Mouse (Mus musculus): ENCODE measurements around the gene Cul4a.
A peak's percentile ranks its signal among the peaks of the same experiment; 100 is the strongest.
"Not testable (repeated sequence)": the region's sequence is repeated elsewhere in the genome, so short reads cannot be mapped to it uniquely, and the experiment has no call there.

The Cul4a gene

GRCm38 (mm10) chr8:13105087-13105881 is at the start of gene Cul4a, which contains the start of gene Pcid2:
Cul4a (plus strand) TSS chr8:13105621.
Pcid2 (minus strand) TSS chr8:13105459.
- peak; percentile 95 for DNase-seq

GRCm38 (mm10) chr8:13057351-13057750 is 48.1 kb upstream of the Cul4a start:
- no peak for DNase-seq

- DNase-seq, result no peak
Observed at GRCm38 (mm10) chr8:13060441-13061150, 44.8 kb upstream of the Cul4a start, which contains the start of gene Proz. Proz (plus strand) TSS chr8:13060914.

- no peak for DNase-seq
Observed at GRCm38 (mm10) chr8:13063112-13063511, 42.3 kb upstream of the Cul4a start.

- DNase-seq, result no peak
Observed at GRCm38 (mm10) chr8:13073255-13073654, 32.2 kb upstream of the Cul4a start.

- DNase-seq, result no peak
Observed at GRCm38 (mm10) chr8:13075044-13075443, 30.4 kb upstream of the Cul4a start.

- not testable (repeated sequence) for DNase-seq
Observed at GRCm38 (mm10) chr8:13075579-13075978, 29.8 kb upstream of the Cul4a start.

GRCm38 (mm10) chr8:13077542-13077941 is 27.9 kb upstream of the Cul4a start:
- DNase-seq, result no peak

- DNase-seq, result peak; percentile 92
Observed at GRCm38 (mm10) chr8:13104691-13105086, 732 bp upstream of the Cul4a start.

- DNase-seq, result no peak
Observed at GRCm38 (mm10) chr8:13105908-13106551, 609 bp downstream of the Cul4a start.

- DNase-seq, result no peak
Observed at GRCm38 (mm10) chr8:13107990-13108638, 2.7 kb downstream of the Cul4a start.

GRCm38 (mm10) chr8:13108967-13109366 is 3.5 kb downstream of the Cul4a start:
- no peak for DNase-seq

- no peak for DNase-seq
Observed at GRCm38 (mm10) chr8:13109416-13109960, 4.1 kb downstream of the Cul4a start.

GRCm38 (mm10) chr8:13111917-13112316 is 6.5 kb downstream of the Cul4a start:
- DNase-seq, result no peak

GRCm38 (mm10) chr8:13113232-13113631 is 7.8 kb downstream of the Cul4a start:
- DNase-seq, result no peak

- DNase-seq, result no peak
Observed at GRCm38 (mm10) chr8:13117096-13117495, 11.7 kb downstream of the Cul4a start.

GRCm38 (mm10) chr8:13118516-13118915 is 13.1 kb downstream of the Cul4a start:
- no peak for DNase-seq

GRCm38 (mm10) chr8:13120882-13121665 is 15.7 kb downstream of the Cul4a start:
- DNase-seq, result no peak

GRCm38 (mm10) chr8:13122887-13123421 is 17.5 kb downstream of the Cul4a start:
- DNase-seq, result no peak

- no peak for DNase-seq
Observed at GRCm38 (mm10) chr8:13124897-13125296, 19.5 kb downstream of the Cul4a start.

GRCm38 (mm10) chr8:13132220-13132619 is 26.8 kb downstream of the Cul4a start:
- DNase-seq, result peak; percentile 51

Data from cerebellum, adult 8-10 months (tissue).